Mouse (Mus musculus) E14TG2a.4 (cell line): ENCODE data around the gene Gpatch3.
A peak's percentile ranks its signal among the peaks of the same experiment; 100 is the strongest.

ENCODE experiments used
- H3K27me3 ChIP-seq: 2 replicates; pipeline ENCODE4 v1.6.1; 2014; ENCODE audit warnings: low read length, control low read depth; ENCODE audit not compliant: insufficient read depth
- H3K36me3 ChIP-seq: 2 replicates; pipeline ENCODE4 v1.6.1; 2014; ENCODE audit warnings: low read length, control low read depth; ENCODE audit not compliant: insufficient read depth
- H3K4me1 ChIP-seq: replicated peaks from 2 replicates; pipeline ENCODE4 v1.6.1; 2014; ENCODE audit warnings: low read depth, low read length, control low read depth
- H3K4me3 ChIP-seq: replicated peaks from 2 replicates; pipeline ENCODE4 v1.5.1; 2014; ENCODE audit warnings: mild to moderate bottlenecking, low read length
- H3K9me3 ChIP-seq: 2 replicates; pipeline ENCODE4 v1.6.1; 2014; ENCODE audit warnings: low read length, control low read depth
- CTCF ChIP-seq: conservative IDR thresholded peaks from 2 replicates; pipeline ENCODE4 v1.5.1; 2014; ENCODE audit warnings: low read length
- NANOG ChIP-seq: IDR thresholded peaks from 2 replicates; pipeline ENCODE4 v1.6.1; 2014; ENCODE audit warnings: borderline replicate concordance, low read length, mixed read lengths
- POU5F1 ChIP-seq: IDR thresholded peaks from 2 replicates; pipeline ENCODE4 v1.6.1; 2014; ENCODE audit warnings: low read length, borderline replicate concordance

The Gpatch3 gene

GRCm38 (mm10) chr4:133622161-133622695, 47.7 kb downstream of the Gpatch3 start:
- Histone ChIP-seq H3K36me3 (peaks cover 65% of the 10 kb centered on the region), H3K4me3 (peak overlapping the region; percentile 39), H3K27me3 (no peaks in the 10 kb centered on the region), H3K9me3 (no peaks in the 10 kb centered on the region), H3K4me1 (peaks cover 76% of the 10 kb centered on the region)
- no peak for TF ChIP-seq CTCF
- TF ChIP-seq NANOG: no peak
- TF ChIP-seq POU5F1: no peak

GRCm38 (mm10) chr4:133624830-133625229, 50.3 kb downstream of the Gpatch3 start:
- TF ChIP-seq NANOG (no peak), CTCF (no peak), POU5F1 (no peak)
- H3K9me3 ChIP-seq: no peaks in the 10 kb centered on the region
- H3K36me3 ChIP-seq: peaks cover 64% of the 10 kb centered on the region
- H3K4me3 ChIP-seq: peak overlapping the region; percentile 65
- H3K27me3 ChIP-seq: no peaks in the 10 kb centered on the region
- H3K4me1 ChIP-seq: peaks cover 88% of the 10 kb centered on the region

DNA sequence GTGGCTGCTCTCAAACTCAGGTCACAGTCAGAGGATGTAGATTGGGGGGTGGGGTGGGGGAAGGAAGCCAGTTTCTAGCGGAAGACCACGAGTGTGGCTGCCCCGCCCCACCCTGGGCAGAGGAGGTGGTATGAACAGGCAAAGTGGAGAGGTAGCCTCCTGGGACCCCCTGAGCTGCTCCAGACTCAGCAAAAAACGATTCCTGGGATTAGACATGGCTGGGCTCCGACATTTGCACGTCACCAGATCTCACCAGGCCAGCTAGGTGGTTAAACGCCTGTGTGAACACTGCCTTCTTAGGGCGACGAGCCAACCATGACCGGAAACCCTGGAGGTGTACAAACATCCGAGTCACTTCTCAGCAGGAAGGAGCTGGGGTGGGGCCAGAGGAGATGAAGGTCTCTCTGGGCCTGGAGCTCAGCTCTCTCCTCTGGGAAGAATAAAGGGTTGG, 51.1 kb downstream of the Gpatch3 start:
- peaks cover 62% of the 10 kb centered on the region for H3K36me3 ChIP-seq

GRCm38 (mm10) chr4:133626221-133626620, 51.7 kb downstream of the Gpatch3 start:
- peaks cover 62% of the 10 kb centered on the region for H3K36me3 ChIP-seq
- peaks cover 86% of the 10 kb centered on the region for H3K4me1 ChIP-seq
- H3K27me3 ChIP-seq: no peaks in the 10 kb centered on the region
- TF ChIP-seq CTCF: no peak
- TF ChIP-seq NANOG: peak; percentile 61; the same call in 1 of the 2 replicates
- no peak for TF ChIP-seq POU5F1
- no peaks in the 10 kb centered on the region for H3K9me3 ChIP-seq
- peak overlapping the region; percentile 65 for H3K4me3 ChIP-seq

More for the DNA sequence above, 51.1 kb downstream of the Gpatch3 start:
- Histone ChIP-seq H3K4me3 (peak overlapping the region; percentile 65), H3K27me3 (no peaks in the 10 kb centered on the region), H3K4me1 (peaks cover 86% of the 10 kb centered on the region), H3K9me3 (no peaks in the 10 kb centered on the region)
- TF ChIP-seq POU5F1: no peak
- TF ChIP-seq CTCF: no peak
- no peak for TF ChIP-seq NANOG

DNA sequence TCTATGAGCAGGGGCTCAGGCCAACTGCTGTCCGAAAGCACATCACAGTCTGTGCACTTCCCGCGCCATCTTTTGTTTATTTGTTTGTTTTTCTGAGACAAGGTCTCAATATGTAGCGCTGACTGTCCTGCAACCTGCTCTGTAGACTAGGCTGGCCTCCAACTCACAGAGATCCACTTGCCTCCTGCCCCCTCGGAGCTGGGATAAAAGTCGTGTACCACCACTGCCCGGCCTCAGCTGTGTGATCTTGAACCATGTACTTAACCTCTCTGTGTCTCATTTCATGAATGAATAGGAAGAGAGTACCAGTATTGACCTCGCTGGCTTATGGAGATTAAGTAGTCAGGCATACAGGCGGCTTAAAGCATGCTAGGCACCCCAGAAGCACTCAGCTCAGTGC, 52.1 kb downstream of the Gpatch3 start:
- peak overlapping the region; percentile 65 for H3K4me3 ChIP-seq
- peaks cover 65% of the 10 kb centered on the region for H3K36me3 ChIP-seq
- peaks cover 89% of the 10 kb centered on the region for H3K4me1 ChIP-seq
- H3K9me3 ChIP-seq: no peaks in the 10 kb centered on the region
- TF ChIP-seq NANOG (no peak), CTCF (no peak), POU5F1 (no peak)
- no peaks in the 10 kb centered on the region for H3K27me3 ChIP-seq

GRCm38 (mm10) chr4:133627039-133627438, 52.5 kb downstream of the Gpatch3 start:
- H3K4me3 ChIP-seq: peak overlapping the region; percentile 65
- no peaks in the 10 kb centered on the region for H3K27me3 ChIP-seq
- TF ChIP-seq CTCF (no peak), NANOG (no peak), POU5F1 (no peak)
- no peaks in the 10 kb centered on the region for H3K9me3 ChIP-seq
- H3K4me1 ChIP-seq: peaks cover 89% of the 10 kb centered on the region
- peaks cover 66% of the 10 kb centered on the region for H3K36me3 ChIP-seq

- Histone ChIP-seq H3K9me3 (no peaks in the 10 kb centered on the region), H3K4me1 (peaks cover 86% of the 10 kb centered on the region), H3K36me3 (peaks cover 59% of the 10 kb centered on the region), H3K4me3 (no peak overlapping the region), H3K27me3 (no peaks in the 10 kb centered on the region)
- TF ChIP-seq CTCF: no peak
- TF ChIP-seq NANOG: no peak
- TF ChIP-seq POU5F1: no peak
Measured at GRCm38 (mm10) chr4:133628517-133628916, 54.0 kb downstream of the Gpatch3 start.

GRCm38 (mm10) chr4:133629191-133629590, 54.6 kb downstream of the Gpatch3 start:
- no peak for TF ChIP-seq POU5F1
- TF ChIP-seq NANOG: no peak
- TF ChIP-seq CTCF: no peak
- Histone ChIP-seq H3K36me3 (peaks cover 53% of the 10 kb centered on the region), H3K9me3 (no peaks in the 10 kb centered on the region), H3K4me3 (no peak overlapping the region), H3K27me3 (no peaks in the 10 kb centered on the region), H3K4me1 (peaks cover 83% of the 10 kb centered on the region)

- Histone ChIP-seq H3K4me3 (peak overlapping the region; percentile 88), H3K4me1 (peaks cover 80% of the 10 kb centered on the region), H3K36me3 (peaks cover 45% of the 10 kb centered on the region), H3K9me3 (no peaks in the 10 kb centered on the region), H3K27me3 (no peaks in the 10 kb centered on the region)
- no peak for TF ChIP-seq CTCF
- TF ChIP-seq POU5F1: no peak
- TF ChIP-seq NANOG: no peak
Measured at GRCm38 (mm10) chr4:133630326-133630920, 55.9 kb downstream of the Gpatch3 start.
